Mouse (Mus musculus) CD4-positive, CD25-positive, alpha-beta regulatory T cell, adult 4 months (primary cell): Measurements from ENCODE around the gene Pigw. TPM values are rescaled to one million over a fixed set of nuclear protein-coding genes. Genes with fewer than 3 reads are reported as not detected.

Experiments used
- ATAC-seq: one replicate; pipeline ENCODE4 v1.8.0; 2017
- polyA plus RNA-seq, 2 experiments: library from polyadenylated mRNA; unstranded; fragments of 100-300 nt; shearing (Covaris generic); gene quantifications; one replicate each; pipeline ENCODE4 v1.2.1; 2017

The Pigw gene
- polyA plus RNA-seq, result 1 to 10 TPM; 1.6 to 2.5 TPM

GRCm38 (mm10) chr11:84879772-84880464 is at the start of gene Pigw, which contains the start of gene Myo19:
Gene Pigw, minus strand, starts transcription at chr11:84880285.
Gene Myo19, plus strand, starts transcription at chr11:84880148.
- ATAC-seq, result peak; percentile 92

- no peak for ATAC-seq
Observed at GRCm38 (mm10) chr11:84920981-84921380, 40.9 kb upstream of the Pigw start.

- no peak for ATAC-seq
Observed at GRCm38 (mm10) chr11:84919951-84920350, 39.9 kb upstream of the Pigw start.

GRCm38 (mm10) chr11:84919276-84919675 is 39.2 kb upstream of the Pigw start:
- peak; percentile 43 for ATAC-seq

GRCm38 (mm10) chr11:84918425-84918824 is 38.3 kb upstream of the Pigw start:
- no peak for ATAC-seq

- no peak for ATAC-seq
Observed at GRCm38 (mm10) chr11:84916703-84917300, 36.7 kb upstream of the Pigw start.

- ATAC-seq, result peak; percentile 98
Observed at GRCm38 (mm10) chr11:84916053-84916702, 36.1 kb upstream of the Pigw start, which contains the start of gene Znhit3. Gene Znhit3, minus strand, starts transcription at chr11:84916366.

- no peak for ATAC-seq
Observed at GRCm38 (mm10) chr11:84914673-84915072, 34.6 kb upstream of the Pigw start.

- no peak for ATAC-seq
Observed at GRCm38 (mm10) chr11:84910411-84910810, 30.3 kb upstream of the Pigw start.

GRCm38 (mm10) chr11:84908480-84908879 is 28.4 kb upstream of the Pigw start:
- no peak for ATAC-seq

GRCm38 (mm10) chr11:84907081-84907480 is 27.0 kb upstream of the Pigw start:
- ATAC-seq, result no peak

- no peak for ATAC-seq
Observed at GRCm38 (mm10) chr11:84904597-84905144, 24.6 kb upstream of the Pigw start.

GRCm38 (mm10) chr11:84893113-84893512 is 13.0 kb upstream of the Pigw start:
- ATAC-seq, result no peak

- no peak for ATAC-seq
Observed at GRCm38 (mm10) chr11:84891705-84892104, 11.6 kb upstream of the Pigw start.

GRCm38 (mm10) chr11:84889492-84889891 is 9.4 kb upstream of the Pigw start:
- no peak for ATAC-seq

GRCm38 (mm10) chr11:84888025-84888424 is 7.9 kb upstream of the Pigw start:
- ATAC-seq, result no peak

GRCm38 (mm10) chr11:84886767-84887511 is 6.9 kb upstream of the Pigw start:
- no peak for ATAC-seq

GRCm38 (mm10) chr11:84886236-84886635 is 6.2 kb upstream of the Pigw start:
- ATAC-seq, result no peak

GRCm38 (mm10) chr11:84885238-84885637 is 5.2 kb upstream of the Pigw start:
- no peak for ATAC-seq

- ATAC-seq, result no peak
Observed at GRCm38 (mm10) chr11:84882346-84882745, 2.3 kb upstream of the Pigw start.

GRCm38 (mm10) chr11:84880971-84881370 is 886 bp upstream of the Pigw start:
- no peak for ATAC-seq

- ATAC-seq, result peak; percentile 30
Observed at GRCm38 (mm10) chr11:84880465-84880961, 428 bp upstream of the Pigw start.
